Mouse (Mus musculus): ENCODE data around the gene Socs7. TPM values are rescaled to one million over a fixed set of nuclear protein-coding genes. Genes with fewer than 3 reads are reported as not detected.

The Socs7 gene
- total and polyA plus RNA-seq, 2 experiments: 3.7 to 4.0 TPM

DNA sequence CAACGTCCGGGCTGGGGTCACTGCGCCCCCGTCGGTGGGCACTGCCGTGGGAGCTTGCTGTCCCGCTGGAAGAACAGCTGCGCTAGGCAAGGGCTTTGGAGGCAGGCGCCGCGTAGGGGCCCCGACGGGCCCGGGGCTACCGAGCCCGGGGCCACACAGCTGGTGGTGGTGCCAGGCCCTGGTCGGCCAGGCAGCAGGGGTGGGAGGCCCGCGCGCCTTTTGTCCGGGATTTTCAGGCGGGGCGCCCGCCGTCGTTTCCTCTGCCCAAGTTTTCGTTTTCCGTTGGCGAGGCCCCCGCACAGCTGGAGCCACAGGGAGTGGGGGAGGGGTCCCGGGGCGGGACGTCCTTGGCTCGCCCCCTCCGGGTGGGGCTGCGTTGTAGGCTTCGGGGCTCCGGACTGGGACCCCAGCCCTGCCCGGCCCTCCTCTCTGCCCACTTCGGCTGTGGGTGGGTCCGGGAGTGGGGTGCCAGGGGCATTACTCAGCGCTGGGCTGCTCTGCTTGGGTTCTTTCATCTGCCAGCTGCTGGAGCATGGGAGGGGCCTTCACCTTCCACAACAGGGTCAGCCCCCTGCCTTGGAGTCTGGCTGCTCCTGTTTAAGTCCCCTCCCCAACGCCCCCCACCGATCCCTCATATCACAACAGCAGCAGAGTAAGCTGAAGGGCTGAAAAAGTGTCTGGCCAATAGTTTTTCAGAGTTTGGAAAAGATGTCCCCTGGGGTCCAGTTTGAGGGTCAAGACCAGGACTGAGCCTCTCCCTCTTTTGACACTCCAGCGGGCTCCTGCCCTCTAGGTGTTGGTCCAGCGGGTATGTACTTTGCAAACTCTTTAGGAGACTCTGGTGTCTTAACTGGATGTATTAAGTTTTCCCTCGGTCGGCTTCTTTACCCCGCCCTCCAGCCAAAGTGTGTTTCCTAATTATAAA, 53.6 kb downstream of the Socs7 start:
- Histone ChIP-seq H3K4me3 (ENCODE audit: insufficient read depth, low read depth, low read length) (peak overlapping the region; percentile 92), H3K27me3 (ENCODE audit: control insufficient read depth, insufficient read depth, low read length) (no peaks in the 10 kb centered on the region), H3K9ac (ENCODE audit: low read depth, low read length) (peak overlapping the region; percentile 93), H3K27ac (replicated peaks; ENCODE audit: insufficient read depth, low read depth, low read length) (peak overlapping the region; percentile 42), H3K4me1 (ENCODE audit: control insufficient read depth, insufficient read depth, low read length) (0 out of 2 replicates have a peak, but pooled peaks cover 5% of the 10 kb centered on the region), H3K79me2 (ENCODE audit: control insufficient read depth, insufficient read depth, low read length) (peaks cover 5% of the 10 kb centered on the region; the same call in 1 of the 2 replicates), H3K36me3 (ENCODE audit: control insufficient read depth, insufficient read depth, low read length) (no peaks in the 10 kb centered on the region)
- no peak for TF ChIP-seq CTCF (IDR thresholded peaks at IDR 0.05; ENCODE audit: low read depth, low read length)
- no peak for TF ChIP-seq POLR2A (IDR thresholded peaks at IDR 0.05; ENCODE audit: extremely low read depth, insufficient read depth, low read length)
- WGBS: 4% methylated on average over 49 of the region's 49 CpGs
- no peak for DNase-seq (ENCODE audit: extremely low read depth, low read depth, low spot score)

DNA sequence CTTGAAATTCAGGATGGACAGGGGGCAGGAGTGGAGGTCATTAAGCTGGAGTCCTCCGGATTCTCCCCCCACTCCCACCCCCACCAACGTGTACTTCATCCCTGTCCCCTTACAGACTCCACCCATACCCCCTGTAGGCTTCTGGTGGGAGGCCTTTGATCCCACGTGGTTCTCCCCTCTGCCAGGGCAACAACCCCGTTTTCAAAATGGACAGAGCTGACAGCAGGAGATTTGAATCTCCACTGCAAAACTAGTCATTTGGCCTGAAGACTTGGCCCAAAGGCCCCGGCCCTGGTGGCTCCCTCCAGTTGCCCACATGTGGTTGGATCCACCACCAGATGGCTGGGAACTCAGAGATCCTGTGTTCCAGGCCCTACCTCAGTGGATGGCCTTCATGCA, 54.3 kb downstream of the Socs7 start:
- Histone ChIP-seq H3K27me3 (ENCODE audit: control insufficient read depth, insufficient read depth, low read length) (no peaks in the 10 kb centered on the region), H3K4me3 (ENCODE audit: insufficient read depth, low read depth, low read length) (no peak overlapping the region), H3K9ac (ENCODE audit: low read depth, low read length) (no peak overlapping the region), H3K4me1 (ENCODE audit: control insufficient read depth, insufficient read depth, low read length) (0 out of 2 replicates have a peak, but pooled peaks cover 5% of the 10 kb centered on the region), H3K36me3 (ENCODE audit: control insufficient read depth, insufficient read depth, low read length) (no peaks in the 10 kb centered on the region), H3K79me2 (ENCODE audit: control insufficient read depth, insufficient read depth, low read length) (peaks cover 5% of the 10 kb centered on the region; the same call in 1 of the 2 replicates), H3K27ac (replicated peaks; ENCODE audit: insufficient read depth, low read depth, low read length) (no peak overlapping the region)
- TF ChIP-seq POLR2A (IDR thresholded peaks at IDR 0.05; ENCODE audit: extremely low read depth, insufficient read depth, low read length) (no peak), CTCF (IDR thresholded peaks at IDR 0.05; ENCODE audit: low read depth, low read length) (no peak)
- 24% methylated on average over 5 of the region's 5 CpGs for WGBS
- no peak for DNase-seq (ENCODE audit: extremely low read depth, low read depth, low spot score)

- H3K9ac ChIP-seq (ENCODE audit: low read depth, low read length): no peak overlapping the region
- DNase-seq (ENCODE audit: extremely low read depth, low read depth, low spot score): no peak
- 84% methylated on average over 14 of the region's 14 CpGs for WGBS
- no peaks in the 10 kb centered on the region for H3K27me3 ChIP-seq (ENCODE audit: control insufficient read depth, insufficient read depth, low read length)
- H3K27ac ChIP-seq (replicated peaks; ENCODE audit: insufficient read depth, low read depth, low read length): no peak overlapping the region
- TF ChIP-seq POLR2A (IDR thresholded peaks at IDR 0.05; ENCODE audit: extremely low read depth, insufficient read depth, low read length): no peak
- no peak for TF ChIP-seq CTCF (IDR thresholded peaks at IDR 0.05; ENCODE audit: low read depth, low read length)
- H3K4me3 ChIP-seq (ENCODE audit: insufficient read depth, low read depth, low read length): no peak overlapping the region
- H3K36me3 ChIP-seq (ENCODE audit: control insufficient read depth, insufficient read depth, low read length): no peaks in the 10 kb centered on the region
- 0 out of 2 replicates have a peak, but pooled peaks cover 5% of the 10 kb centered on the region for H3K4me1 ChIP-seq (ENCODE audit: control insufficient read depth, insufficient read depth, low read length)
- H3K79me2 ChIP-seq (ENCODE audit: control insufficient read depth, insufficient read depth, low read length): peaks cover 8% of the 10 kb centered on the region; the same call in 1 of the 2 replicates
Measured at GRCm38 (mm10) chr11:97418834-97419539, 56.6 kb downstream of the Socs7 start.

DNA sequence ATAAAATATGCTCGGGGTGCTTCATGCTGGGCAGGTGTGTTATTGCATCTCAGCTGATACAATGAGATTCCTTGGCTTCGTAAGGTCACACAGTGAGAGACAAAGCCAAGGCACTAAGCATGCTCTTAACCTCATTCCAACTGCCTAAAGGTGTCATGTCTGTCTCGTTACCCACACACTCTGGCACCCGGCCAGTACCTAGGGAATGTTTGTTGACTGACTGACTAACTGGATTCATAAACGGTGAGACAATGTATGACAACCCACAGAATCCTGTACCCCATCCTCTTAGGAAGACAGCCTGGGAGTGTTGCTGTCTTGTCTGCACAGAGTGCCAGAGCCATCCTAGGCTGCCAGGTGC, 57.2 kb downstream of the Socs7 start:
- WGBS: 48% methylated on average over 5 of the region's 5 CpGs
- Histone ChIP-seq H3K27ac (replicated peaks; ENCODE audit: insufficient read depth, low read depth, low read length) (no peak overlapping the region), H3K27me3 (ENCODE audit: control insufficient read depth, insufficient read depth, low read length) (no peaks in the 10 kb centered on the region), H3K79me2 (ENCODE audit: control insufficient read depth, insufficient read depth, low read length) (peaks cover 8% of the 10 kb centered on the region; the same call in 1 of the 2 replicates), H3K36me3 (ENCODE audit: control insufficient read depth, insufficient read depth, low read length) (no peaks in the 10 kb centered on the region), H3K9ac (ENCODE audit: low read depth, low read length) (no peak overlapping the region), H3K4me3 (ENCODE audit: insufficient read depth, low read depth, low read length) (no peak overlapping the region), H3K4me1 (ENCODE audit: control insufficient read depth, insufficient read depth, low read length) (0 out of 2 replicates have a peak, but pooled peaks cover 5% of the 10 kb centered on the region)
- TF ChIP-seq POLR2A (IDR thresholded peaks at IDR 0.05; ENCODE audit: extremely low read depth, insufficient read depth, low read length): no peak
- no peak for TF ChIP-seq CTCF (IDR thresholded peaks at IDR 0.05; ENCODE audit: low read depth, low read length)
- no peak for DNase-seq (ENCODE audit: extremely low read depth, low read depth, low spot score)

- peaks cover 3% of the 10 kb centered on the region; the same call in 1 of the 2 replicates for H3K79me2 ChIP-seq (ENCODE audit: control insufficient read depth, insufficient read depth, low read length)
- peaks cover 7% of the 10 kb centered on the region for H3K4me1 ChIP-seq (ENCODE audit: control insufficient read depth, insufficient read depth, low read length)
- no peak for TF ChIP-seq POLR2A (IDR thresholded peaks at IDR 0.05; ENCODE audit: extremely low read depth, insufficient read depth, low read length)
- no peak for TF ChIP-seq CTCF (IDR thresholded peaks at IDR 0.05; ENCODE audit: low read depth, low read length)
- no peak for DNase-seq (ENCODE audit: extremely low read depth, low read depth, low spot score)
- H3K9ac ChIP-seq (ENCODE audit: low read depth, low read length): no peak overlapping the region
- WGBS: 81% methylated on average over 4 of the region's 4 CpGs
- no peaks in the 10 kb centered on the region for H3K27me3 ChIP-seq (ENCODE audit: control insufficient read depth, insufficient read depth, low read length)
- no peak overlapping the region for H3K4me3 ChIP-seq (ENCODE audit: insufficient read depth, low read depth, low read length)
- no peak overlapping the region for H3K27ac ChIP-seq (replicated peaks; ENCODE audit: insufficient read depth, low read depth, low read length)
- H3K36me3 ChIP-seq (ENCODE audit: control insufficient read depth, insufficient read depth, low read length): no peaks in the 10 kb centered on the region
Measured at GRCm38 (mm10) chr11:97422507-97422906, 60.2 kb downstream of the Socs7 start.

All from liver, adult 2 months (tissue).